Mouse (Mus musculus) kidney, postnatal 0 days (tissue): Measurements from ENCODE around the gene Manba. TPM values are rescaled to one million over a fixed set of nuclear protein-coding genes. Genes with fewer than 3 reads are reported as not detected.
"Not testable (repeated sequence)": the region's sequence is repeated elsewhere in the genome, so short reads cannot be mapped to it uniquely, and the experiment has no call there.

ENCODE experiments used
- ATAC-seq: fragments of 200-750 bp; cut with Nextera tagmentation; replicated peaks from 2 replicates; pipeline ENCODE4 v1.8.0; 2017; ENCODE audit warnings: low read depth, moderate number of reproducible peaks, moderate TSS enrichment, moderate library complexity; ENCODE audit not compliant: low FRiP score
- DNase-seq: peaks from one replicate; pipeline ENCODE4 v3.0.0-alpha.2; 2016; ENCODE audit warnings: low spot score
- H3K27ac ChIP-seq: fragments of 300-500 bp; sonication (generic); 2 replicates; pipeline ENCODE4 v1.5.1; 2014; ENCODE audit warnings: mild to moderate bottlenecking
- H3K27me3 ChIP-seq: fragments of 300-500 bp; sonication (generic); 2 replicates; pipeline ENCODE4 v1.6.1; 2014; ENCODE audit warnings: low read length, mixed read lengths; ENCODE audit not compliant: insufficient read depth
- H3K36me3 ChIP-seq: fragments of 300-500 bp; sonication (generic); 2 replicates; pipeline ENCODE4 v1.6.1; 2014; ENCODE audit warnings: low read length, mixed read lengths; ENCODE audit not compliant: insufficient read depth
- H3K4me1 ChIP-seq: fragments of 300-500 bp; sonication (generic); replicated peaks from 2 replicates; pipeline ENCODE4 v1.6.1; 2014; ENCODE audit warnings: antibody characterized with exemption, low read length, mixed read lengths; ENCODE audit not compliant: insufficient read depth
- H3K4me2 ChIP-seq: fragments of 300-500 bp; sonication (generic); 2 replicates; pipeline ENCODE4 v1.6.1; 2014; ENCODE audit warnings: mild to moderate bottlenecking, low read length, moderate library complexity, mixed read lengths
- H3K4me3 ChIP-seq: fragments of 300-500 bp; sonication (generic); replicated peaks from 2 replicates; pipeline ENCODE4 v1.5.1; 2014; ENCODE audit warnings: low read depth, low read length
- H3K9ac ChIP-seq: fragments of 300-500 bp; sonication (generic); 2 replicates; pipeline ENCODE4 v1.6.1; 2014; ENCODE audit warnings: low read depth, low read length
- H3K9me3 ChIP-seq: fragments of 300-500 bp; sonication (generic); replicated peaks from 2 replicates; pipeline ENCODE4 v1.6.1; 2016; ENCODE audit warnings: low read length, inconsistent platforms, mixed read lengths
- CTCF ChIP-seq: IDR thresholded peaks from 2 replicates; pipeline ENCODE4 v1.5.1; 2016; ENCODE audit warnings: antibody characterized with exemption, low read depth, mild to moderate bottlenecking, moderate library complexity
- WGBS: fragments of 180-500 bp; shearing (Covaris S2); extraction: QIAGEN DNeasy Blood & Tissue Kit; methylation state at CpG from one replicate; pipeline ENCODE4 v1.1.7; 2014; 5-methylcytosine and 5-hydroxymethylcytosine counted together
- polyA plus RNA-seq: library from polyadenylated mRNA; unstranded; fragments of >200 nt; fragmentation: Nextera tagmentation; extraction: Ambion mirVana; gene quantifications from 2 replicates; pipeline ENCODE4 v1.2.1, GENCODE M21; 2015

Manba gene
- polyA plus RNA-seq, 1 experiment from 2014 or later = 37.8 TPM

DNA sequence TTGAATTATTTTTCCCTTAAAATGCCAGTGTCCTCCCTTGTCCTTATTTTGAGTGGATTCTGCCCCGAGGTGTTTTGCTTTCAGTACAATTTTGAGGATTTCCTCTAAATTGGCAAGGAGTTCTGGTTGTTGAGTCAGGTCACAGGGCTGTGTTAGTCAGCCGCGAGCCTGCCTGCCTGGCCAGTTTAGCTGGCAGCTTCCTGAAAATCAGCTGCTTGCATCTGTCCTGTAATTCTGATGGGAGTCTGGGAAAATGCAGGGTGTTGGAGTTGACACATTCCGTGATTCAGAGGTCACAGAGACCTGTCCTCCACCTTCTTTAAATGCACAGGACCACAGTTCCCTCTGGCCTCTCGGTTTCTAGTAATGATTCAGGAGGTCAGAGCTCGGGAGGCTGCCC lies 34.2 kb downstream of the Manba start:
- ATAC-seq (no peak), DNase-seq (no peak)
- Histone ChIP-seq H3K4me1 (peaks cover 4% of the 10 kb centered on the region; the same call in 1 of the 2 replicates), H3K36me3 (no peaks in the 10 kb centered on the region), H3K27ac (no peak overlapping the region), H3K9me3 (no peaks in the 10 kb centered on the region), H3K4me2 (no peak overlapping the region), H3K4me3 (no peak overlapping the region), H3K9ac (no peak overlapping the region), H3K27me3 (no peaks in the 10 kb centered on the region)
- no peak for TF ChIP-seq CTCF
- WGBS = 51% methylated on average over 6 of the region's 6 CpGs

DNA sequence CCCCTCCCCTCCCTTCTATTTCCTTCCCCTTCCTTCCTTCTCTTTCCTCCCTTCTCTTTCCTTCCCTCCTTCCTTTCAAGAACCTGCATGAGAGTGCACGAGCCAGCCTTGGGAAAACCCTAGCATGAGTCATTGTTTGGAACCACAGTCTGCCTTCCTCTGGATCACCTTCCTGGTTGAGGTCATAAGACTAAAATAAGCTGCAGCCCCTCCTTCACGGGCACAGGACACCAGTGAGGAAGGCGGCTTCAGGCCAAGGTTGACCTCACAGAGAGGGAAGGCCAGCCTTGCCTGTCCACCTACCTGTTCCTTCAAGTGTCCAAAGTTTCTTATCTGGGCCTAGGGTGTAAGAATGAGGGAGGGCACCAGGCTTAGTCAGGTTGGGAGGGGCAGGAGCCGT lies 36.6 kb downstream of the Manba start:
- Histone ChIP-seq H3K36me3 (no peaks in the 10 kb centered on the region), H3K9ac (no peak overlapping the region), H3K4me2 (no peak overlapping the region), H3K27me3 (no peaks in the 10 kb centered on the region), H3K4me1 (peaks cover 4% of the 10 kb centered on the region; the same call in 1 of the 2 replicates), H3K9me3 (no peaks in the 10 kb centered on the region), H3K4me3 (no peak overlapping the region), H3K27ac (peak overlapping the region; percentile 71)
- no peak for TF ChIP-seq CTCF
- ATAC-seq (peak; percentile 60), DNase-seq (peak; percentile 64)
- WGBS = 24% methylated on average over 4 of the region's 4 CpGs

DNA sequence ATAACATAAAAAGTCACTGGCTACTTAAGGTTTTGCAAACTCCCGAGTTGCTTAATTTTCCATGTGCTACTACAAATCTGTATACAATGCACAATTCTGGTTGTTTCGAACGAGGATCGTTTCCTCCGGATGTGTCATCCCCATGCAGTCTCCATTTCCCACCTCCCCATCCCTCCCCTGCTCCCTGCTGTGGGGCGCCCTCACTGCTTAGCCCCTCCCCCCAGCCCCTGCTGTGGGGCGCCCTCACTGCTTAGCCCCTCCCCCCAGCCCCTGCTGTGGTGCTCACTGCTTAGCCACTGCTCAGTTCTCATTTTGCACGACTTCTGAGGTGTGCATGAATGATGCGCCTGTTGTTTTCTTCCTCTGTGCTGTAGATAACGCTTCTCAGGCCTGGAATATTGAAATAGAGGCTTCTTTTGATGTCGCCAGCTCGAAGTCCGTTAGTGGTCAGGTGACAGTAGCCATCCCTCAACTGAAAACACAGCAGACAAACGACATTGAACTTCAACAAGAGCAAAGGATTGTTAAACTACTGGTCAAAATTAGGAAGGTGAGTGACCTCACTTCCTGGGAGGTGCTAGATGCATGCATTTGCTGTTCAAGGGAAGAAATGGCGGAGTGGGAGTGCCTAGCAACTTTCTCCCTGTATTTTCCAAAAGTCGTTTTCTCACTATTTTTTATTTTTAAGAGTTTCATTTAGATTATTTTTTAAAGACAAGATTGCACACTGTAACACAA lies 37.4 kb downstream of the Manba start:
- H3K4me3 ChIP-seq = no peak overlapping the region
- H3K9ac ChIP-seq = no peak overlapping the region
- peak overlapping the region; percentile 71 for H3K27ac ChIP-seq
- H3K4me2 ChIP-seq = peak overlapping the region; percentile 10; the same call in 1 of the 2 replicates
- no peak for TF ChIP-seq CTCF
- WGBS = 50% methylated on average over 15 of the region's 16 CpGs
- ATAC-seq = no peak; the same call in 1 of the 2 replicates
- no peaks in the 10 kb centered on the region for H3K27me3 ChIP-seq
- peaks cover 4% of the 10 kb centered on the region; the same call in 1 of the 2 replicates for H3K4me1 ChIP-seq
- no peaks in the 10 kb centered on the region for H3K9me3 ChIP-seq
- no peak for DNase-seq
- H3K36me3 ChIP-seq = no peaks in the 10 kb centered on the region

- not testable (repeated sequence) for H3K4me1 ChIP-seq, DNase-seq, H3K27ac ChIP-seq, H3K9ac ChIP-seq, H3K36me3 ChIP-seq, H3K27me3 ChIP-seq, H3K9me3 ChIP-seq, H3K4me3 ChIP-seq, H3K4me2 ChIP-seq
- 31% methylated on average over 2 of the region's 2 CpGs for WGBS
- peak; percentile 69 for ATAC-seq
These were observed 39.5 kb downstream of the Manba start for GRCm38 (mm10) chr3:135524900-135525299.

DNA sequence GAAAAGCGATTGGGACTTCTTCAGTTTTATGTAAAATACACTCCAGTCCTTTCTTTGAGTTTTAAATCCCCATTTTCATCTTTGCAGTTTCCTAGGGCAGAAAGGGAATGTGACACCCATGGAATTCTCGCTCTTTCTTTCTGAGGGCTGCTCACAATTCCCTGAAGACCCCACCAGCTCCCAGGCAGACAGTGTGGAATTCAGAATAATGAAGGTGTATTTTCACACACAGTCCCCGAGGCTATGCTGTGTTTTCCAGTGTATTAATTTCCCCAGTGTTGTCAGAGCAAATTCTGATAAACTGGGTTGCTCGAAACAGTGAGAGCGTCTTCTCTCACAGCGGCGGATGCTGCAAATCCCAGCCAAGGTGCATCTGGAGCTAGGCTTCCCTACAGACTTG lies 44.3 kb downstream of the Manba start:
- no peak for DNase-seq
- Histone ChIP-seq H3K4me1 (no peaks in the 10 kb centered on the region), H3K9ac (no peak overlapping the region), H3K36me3 (no peaks in the 10 kb centered on the region), H3K27me3 (no peaks in the 10 kb centered on the region), H3K4me2 (no peak overlapping the region), H3K4me3 (no peak overlapping the region), H3K27ac (no peak overlapping the region), H3K9me3 (no peaks in the 10 kb centered on the region)
- no peak for TF ChIP-seq CTCF
- ATAC-seq = no peak
- WGBS = 83% methylated on average over 7 of the region's 7 CpGs

DNA sequence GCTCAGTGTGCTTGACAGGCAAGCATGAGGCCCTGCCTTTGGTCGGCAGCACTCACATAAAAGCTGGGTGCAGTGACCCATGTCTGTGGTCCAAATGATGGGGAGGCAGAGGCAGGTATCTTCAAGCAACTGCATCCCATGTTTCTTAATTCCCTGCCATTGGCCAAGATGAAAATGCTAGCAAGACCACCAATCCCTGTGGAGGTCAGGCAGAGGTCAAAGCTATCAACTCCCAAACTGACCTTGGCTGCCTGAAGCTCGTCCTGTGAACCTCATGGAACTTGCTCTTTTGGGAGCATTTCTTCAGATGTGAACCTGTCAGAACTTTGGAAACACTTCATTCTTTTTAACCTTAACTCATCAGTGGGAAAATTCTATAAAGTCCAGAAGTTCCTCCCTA lies 46.4 kb downstream of the Manba start:
- Histone ChIP-seq H3K4me1 (no peaks in the 10 kb centered on the region), H3K4me3 (no peak overlapping the region), H3K36me3 (no peaks in the 10 kb centered on the region), H3K9me3 (no peaks in the 10 kb centered on the region), H3K27me3 (no peaks in the 10 kb centered on the region), H3K9ac (no peak overlapping the region), H3K27ac (no peak overlapping the region), H3K4me2 (no peak overlapping the region)
- ATAC-seq (no peak), DNase-seq (no peak)
- no peak for TF ChIP-seq CTCF
- 40% methylated on average over 2 of the region's 2 CpGs for WGBS

GRCm38 (mm10) chr3:135534103-135534502 lies 48.7 kb downstream of the Manba start:
- Histone ChIP-seq H3K4me1 (no peaks in the 10 kb centered on the region), H3K9me3 (no peaks in the 10 kb centered on the region), H3K27me3 (no peaks in the 10 kb centered on the region), H3K4me3 (no peak overlapping the region), H3K9ac (no peak overlapping the region), H3K4me2 (no peak overlapping the region), H3K36me3 (no peaks in the 10 kb centered on the region), H3K27ac (no peak overlapping the region)
- peak; percentile 42; the same call in 1 of the 2 replicates for TF ChIP-seq CTCF
- WGBS = 75% methylated on average over 4 of the region's 5 CpGs
- no peak for DNase-seq
- no peak for ATAC-seq
